Mouse (Mus musculus): ENCODE results near the gene Paqr8.
"Not testable (repeated sequence)": the region's sequence is repeated elsewhere in the genome, so short reads cannot be mapped to it uniquely, and the experiment has no call there.

Gene Paqr8

DNA sequence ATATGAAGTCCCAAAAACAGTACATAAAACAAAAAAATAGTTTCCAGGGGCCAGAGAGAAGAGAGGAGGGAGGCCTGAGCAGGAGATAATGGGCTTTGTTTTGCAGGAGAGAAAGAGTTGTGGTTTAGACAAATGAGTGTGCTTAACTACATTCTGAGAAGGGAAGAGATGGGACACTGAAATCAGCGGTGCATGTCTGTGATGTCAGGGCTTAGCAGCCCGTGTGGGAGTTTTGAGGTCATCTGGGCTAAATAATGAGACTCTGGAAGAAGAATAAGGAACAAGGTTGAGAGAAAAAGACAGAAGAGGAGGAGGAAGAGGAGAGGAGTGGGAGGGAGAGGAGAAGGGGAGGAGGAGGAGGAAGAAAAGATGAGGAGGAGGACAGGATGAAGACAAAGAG is 21.7 kb downstream of the Paqr8 start:
- no peak for DNase-seq (ENCODE audit: low spot score)

DNA sequence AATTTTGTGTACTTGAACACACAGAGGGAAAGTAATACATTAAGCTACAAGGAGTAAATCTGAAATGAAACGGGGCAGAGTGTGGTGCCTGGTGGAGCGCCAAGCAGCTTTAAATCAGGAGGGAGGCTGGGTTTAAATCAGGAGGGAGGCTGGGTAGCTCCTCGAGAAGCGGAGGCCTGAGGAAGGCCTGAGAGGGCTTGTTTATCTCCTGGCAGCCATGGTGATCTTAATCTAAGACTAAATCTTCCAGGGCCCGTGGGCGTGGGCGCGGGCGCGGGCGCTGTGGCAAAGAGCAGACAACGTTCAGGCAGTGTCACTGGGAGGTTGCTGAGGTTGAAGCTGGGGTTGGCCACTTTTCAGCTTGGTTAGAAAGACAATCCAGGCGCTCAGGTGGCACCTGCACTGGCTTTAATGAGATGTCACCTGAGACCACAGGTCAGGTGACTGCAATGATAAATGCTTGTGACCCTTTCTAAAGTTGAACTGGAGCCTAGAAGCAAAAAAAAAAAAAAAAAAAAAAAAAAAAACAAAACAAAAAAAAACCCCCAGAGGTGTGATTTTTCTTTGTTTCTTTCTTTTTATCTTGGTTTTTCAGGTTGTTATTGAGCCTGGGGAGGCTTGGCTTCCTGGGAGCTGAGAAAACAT is 22.2 kb downstream of the Paqr8 start:
- no peak for DNase-seq (ENCODE audit: low spot score)

DNA sequence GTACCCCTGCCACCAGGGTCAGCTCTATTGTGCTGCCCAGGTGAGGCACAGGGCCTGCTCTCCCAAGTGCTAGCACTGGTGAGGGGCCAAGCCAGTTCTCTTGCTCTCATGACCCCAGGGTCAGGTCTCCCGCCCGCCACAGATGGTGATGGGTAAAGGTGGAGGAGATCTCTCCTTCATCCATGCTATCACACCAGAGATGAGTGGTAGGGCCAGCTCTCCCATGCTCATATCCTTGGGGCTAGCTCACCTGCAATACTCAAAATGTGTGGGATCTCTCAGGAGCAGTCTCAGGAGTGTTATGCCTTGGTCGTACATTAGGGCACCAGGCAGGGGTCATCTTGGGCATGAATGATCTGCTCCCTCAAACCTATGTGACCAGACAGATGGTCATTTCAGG is 24.4 kb downstream of the Paqr8 start:
- no peak for DNase-seq (ENCODE audit: low spot score)

DNA sequence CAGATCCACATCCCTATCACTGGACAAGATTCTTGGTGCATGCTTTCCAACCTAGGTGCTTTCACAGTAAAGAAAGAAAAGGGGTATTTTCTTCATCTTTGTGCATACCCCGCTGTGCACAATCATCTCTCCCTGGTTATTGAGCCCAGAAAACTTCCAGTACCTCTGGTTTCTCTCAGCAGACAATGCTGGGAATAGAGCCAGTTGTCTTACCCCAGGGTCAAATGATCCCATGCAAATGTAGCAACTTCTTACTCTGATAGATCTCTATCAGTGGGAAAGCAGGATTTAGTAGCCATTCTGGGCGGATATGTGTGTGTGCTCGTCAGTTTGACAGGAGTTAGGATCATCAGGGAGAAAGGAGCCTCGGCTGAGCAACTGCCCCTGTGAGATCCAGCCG is 25.2 kb downstream of the Paqr8 start:
- DNase-seq (ENCODE audit: low spot score), result no peak

DNA sequence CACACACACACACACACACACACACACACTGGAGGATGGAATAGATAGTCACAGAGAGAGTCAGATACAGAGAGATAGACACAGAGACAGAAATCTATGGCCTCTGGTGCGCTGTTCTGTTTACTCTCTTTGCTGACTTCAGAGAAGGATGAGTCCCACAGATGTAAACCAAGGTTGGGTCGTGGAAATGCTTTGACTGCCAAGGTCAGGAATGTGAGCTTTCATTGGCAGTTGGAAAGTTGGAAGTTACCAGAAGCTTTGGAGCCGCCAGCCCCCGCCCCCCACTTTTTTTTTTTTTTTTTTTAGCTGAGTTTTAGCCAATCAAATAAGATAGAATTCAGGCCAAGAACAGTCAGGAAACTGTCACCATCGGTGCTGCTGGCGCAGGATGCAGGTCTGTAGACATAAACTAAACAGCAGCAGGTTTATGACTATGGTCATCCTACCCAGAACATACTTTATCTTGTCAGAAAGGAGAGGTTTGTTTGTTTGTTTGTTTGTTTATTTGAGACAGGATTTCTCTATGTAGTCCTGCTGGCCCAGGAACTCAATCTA is 27.2 kb downstream of the Paqr8 start:
- DNase-seq (ENCODE audit: low spot score), result no peak

DNA sequence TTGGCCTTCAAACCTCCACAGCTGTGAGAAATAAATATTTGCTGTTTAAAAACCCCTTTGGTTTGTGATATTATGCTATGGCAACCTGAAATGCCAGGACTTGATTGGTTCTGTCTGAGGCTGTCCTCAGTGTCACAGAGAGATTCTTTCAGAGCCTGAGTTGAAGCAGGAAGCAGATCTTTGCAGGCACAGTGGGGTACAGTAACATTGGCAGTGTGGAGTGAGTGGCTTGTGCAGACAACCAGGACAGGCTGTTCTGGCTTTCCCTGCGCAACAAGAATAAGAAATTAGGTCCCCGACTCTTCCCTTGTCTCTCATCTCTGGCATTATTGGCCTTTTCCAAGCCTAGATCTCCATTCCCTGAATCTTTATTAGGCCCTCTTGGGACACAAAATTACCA is 29.3 kb downstream of the Paqr8 start:
- DNase-seq (ENCODE audit: low spot score), result no peak

DNA sequence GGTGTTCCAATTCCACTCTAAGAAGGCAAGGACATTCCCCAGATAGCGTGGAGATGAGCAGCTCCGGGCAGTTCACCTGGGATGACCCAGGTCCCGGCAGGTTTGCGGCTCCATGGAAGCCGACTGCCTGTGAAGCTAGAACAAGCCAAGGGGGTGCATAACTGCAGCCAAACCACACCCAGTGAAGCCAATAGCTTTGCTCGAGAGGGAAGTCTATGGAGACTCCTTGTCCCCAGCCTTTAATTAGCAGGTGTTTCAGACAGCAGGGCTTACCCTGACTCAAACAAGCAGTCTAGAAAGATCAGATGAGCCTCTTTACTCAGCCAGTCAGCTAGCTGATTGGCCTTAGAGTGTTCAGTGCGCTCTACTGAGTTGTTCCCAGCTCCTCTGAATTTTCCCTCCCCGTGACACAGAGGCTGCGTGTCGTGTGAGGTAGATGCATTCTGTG is 30.7 kb downstream of the Paqr8 start:
- no peak for DNase-seq (ENCODE audit: low spot score)

DNA sequence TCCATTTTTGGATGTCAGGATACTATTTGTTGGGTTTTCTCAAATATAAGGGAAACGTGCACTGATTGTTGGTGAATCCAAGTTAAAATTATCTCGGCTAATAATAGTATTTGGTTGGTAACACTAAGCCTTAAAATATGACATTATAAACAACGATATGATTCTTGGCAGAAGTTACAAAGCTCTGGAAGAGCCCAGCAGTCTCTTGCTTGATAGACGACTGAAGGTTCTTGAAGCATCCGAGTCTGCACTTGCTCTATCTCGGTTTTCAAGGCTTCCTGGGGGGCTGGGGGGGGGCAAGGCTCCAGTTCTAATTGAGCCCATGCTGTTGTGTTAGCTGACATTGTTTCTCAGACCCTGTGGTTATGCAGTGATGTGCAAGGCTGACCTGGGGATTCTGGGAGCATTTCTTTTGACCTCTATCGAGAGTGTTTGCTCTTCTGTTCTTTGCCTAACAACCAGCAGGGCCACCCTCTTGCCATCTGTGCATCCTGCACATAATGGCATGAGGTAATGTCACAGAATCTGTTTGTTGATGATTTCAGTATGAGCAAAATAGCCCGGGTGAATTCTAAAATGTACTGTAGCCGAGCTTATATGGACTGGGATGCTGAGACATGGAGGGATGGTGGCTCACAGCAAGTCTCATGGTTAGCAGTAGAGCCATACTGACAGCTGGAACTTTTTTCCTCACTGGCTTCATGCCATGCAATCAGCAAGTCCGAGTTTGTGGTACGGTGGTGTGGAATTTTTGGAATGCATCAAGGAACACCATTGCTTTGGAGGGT is 32.4 kb downstream of the Paqr8 start:
- peak; percentile 49 for DNase-seq (ENCODE audit: low spot score)

DNA sequence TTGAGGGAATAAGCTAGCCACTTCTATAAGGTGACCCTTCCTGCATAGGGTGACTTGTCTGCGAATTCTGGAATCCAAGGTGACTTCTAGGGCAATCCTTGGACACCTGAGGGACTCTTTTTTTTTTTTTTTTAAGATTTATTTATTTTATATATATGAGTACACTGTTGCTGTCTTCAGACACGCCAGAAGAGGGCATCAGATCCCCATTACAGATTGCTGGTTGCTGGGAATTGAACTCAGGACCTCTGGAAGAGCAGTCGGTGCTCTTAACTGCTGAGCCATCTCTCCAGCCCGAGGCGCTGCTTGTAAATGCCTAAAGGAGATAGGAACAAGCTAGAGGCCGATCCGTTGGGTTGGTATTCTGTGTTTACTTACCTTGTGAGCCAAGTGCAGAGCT is 34.9 kb downstream of the Paqr8 start:
- DNase-seq (ENCODE audit: low spot score), result not testable (repeated sequence)

DNA sequence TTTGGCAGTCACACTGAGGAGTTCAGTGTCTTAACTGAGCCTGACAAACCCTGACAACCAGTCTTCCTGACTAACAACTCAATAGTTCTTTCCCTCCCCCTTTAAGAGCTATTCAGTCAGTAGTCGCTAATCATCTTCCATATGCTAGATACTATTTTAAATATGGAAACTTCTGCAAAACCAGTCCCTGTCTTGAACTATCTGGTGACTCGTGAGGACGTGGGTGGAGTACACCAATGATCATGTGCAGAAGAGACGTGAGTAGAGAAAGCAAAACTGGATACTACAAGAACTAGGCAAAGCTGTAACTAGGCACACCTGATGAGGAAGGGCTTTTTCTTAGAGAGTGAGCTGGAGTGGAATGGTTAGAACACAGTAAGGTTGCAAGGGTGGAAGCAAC is 35.5 kb downstream of the Paqr8 start:
- DNase-seq (ENCODE audit: low spot score), result no peak

DNA sequence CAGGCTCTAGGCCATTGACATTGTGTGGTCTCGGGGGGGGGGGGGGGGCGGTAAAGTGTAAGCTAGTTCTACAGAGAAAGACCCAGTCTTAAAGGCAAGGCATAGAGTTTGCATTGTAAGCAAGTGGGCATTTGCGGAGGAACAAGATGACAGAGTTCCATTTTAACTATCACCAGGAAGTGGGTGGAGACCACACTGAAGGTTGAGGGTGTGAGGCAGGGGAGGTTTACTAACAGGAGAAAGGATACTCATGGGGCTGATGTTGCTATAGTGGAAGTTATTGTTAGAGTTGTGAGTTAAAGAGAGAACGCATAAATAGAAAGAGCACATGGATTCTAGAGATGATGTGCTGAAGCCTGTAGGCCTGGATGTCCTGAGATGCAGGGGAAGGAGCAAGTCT is 36.0 kb downstream of the Paqr8 start:
- DNase-seq (ENCODE audit: low spot score), result no peak

DNA sequence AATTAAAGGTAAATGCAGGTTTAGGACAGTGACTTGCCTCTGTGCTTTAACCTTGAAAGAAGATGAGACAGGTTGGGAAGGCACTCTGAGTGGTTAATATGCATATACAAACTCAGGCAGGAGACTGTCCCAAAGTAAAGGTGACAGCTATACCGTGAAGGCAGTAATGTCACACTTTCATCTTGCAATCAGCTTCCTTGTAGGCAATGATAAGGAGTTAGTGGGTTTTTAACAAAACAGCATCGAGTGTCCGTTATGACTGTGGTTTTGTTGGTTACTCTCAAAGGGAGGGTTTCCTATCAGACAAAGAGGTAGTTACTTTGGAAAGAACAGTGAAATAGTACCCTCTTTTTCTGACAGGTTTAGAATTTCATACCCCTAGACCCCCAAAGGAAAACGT is 38.1 kb downstream of the Paqr8 start:
- no peak for DNase-seq (ENCODE audit: low spot score)

DNA sequence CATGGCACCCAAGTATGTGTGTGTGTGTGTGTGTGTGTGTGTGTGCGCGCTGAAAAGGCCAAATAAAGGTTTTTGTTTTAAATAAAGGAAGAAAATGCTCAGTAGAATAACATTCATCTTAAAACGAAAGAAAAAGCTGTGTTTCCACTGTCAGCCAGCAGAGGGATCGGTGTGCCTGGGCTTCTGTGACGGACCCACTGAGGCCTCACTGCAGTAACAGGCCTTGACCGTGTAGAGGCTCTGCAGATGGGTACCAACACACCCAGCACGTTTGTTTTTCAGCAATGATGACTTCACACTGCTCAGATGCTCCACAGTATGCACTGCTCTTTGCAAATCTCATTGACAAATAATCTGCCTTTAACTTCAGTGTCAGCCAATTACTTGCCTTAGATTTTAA is 43.1 kb downstream of the Paqr8 start:
- DNase-seq (ENCODE audit: low spot score), result peak; percentile 81

DNA sequence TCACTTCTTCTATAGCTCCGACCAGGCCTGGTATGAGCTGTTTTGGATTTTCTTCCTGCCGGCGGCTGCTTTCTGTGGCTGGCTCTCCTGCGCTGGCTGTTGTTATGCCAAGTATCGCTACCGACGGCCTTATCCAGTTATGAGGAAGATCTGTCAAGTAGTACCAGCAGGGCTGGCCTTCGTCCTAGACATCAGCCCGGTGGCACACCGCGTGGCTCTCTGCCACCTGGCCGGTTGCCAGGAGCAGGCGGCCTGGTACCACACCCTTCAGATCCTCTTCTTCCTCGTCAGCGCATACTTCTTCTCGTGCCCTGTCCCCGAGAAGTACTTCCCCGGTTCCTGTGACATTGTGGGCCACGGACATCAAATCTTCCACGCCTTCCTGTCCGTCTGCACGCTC is 44.7 kb downstream of the Paqr8 start:
- DNase-seq (ENCODE audit: low spot score), result no peak

DNA sequence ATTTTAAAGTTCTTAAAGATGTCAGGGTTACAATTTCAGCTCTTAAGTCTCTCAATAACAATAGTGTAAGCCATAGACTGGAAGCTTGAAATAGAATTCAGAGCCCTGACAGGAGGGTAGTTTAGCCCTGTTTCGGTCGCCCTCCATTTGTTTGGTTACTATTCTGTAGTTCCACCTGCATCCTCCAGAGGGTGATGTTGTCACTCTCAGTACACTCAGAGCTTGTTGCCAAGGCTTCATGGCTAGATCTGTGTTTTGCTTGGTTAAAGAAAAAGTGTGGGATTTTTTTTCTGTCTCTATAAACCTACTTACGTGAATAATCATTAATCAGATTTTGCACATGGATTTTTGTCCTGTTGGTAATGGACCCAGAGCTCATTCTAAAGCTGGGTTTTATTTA is 48.6 kb downstream of the Paqr8 start:
- DNase-seq (ENCODE audit: low spot score), result peak; percentile 65

DNA sequence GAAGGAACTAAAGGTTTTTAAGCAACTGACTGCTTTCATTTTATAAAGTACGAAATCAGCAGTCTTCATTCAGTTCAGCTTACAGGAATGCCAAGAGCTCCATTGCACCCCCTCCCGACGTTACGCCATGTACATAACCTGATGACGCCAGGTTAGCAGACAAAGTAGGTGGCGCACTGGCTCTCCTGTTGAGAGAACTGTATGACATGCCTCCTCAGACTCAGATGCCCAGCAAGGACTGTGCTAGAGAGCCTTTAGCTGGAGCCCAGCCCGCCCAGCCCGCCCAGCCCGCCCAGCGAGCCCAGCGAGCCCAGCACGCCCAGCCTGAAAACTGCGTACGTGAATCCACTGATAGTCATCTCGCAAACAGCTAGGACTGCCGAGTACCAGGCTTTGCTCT is 49.7 kb downstream of the Paqr8 start:
- DNase-seq (ENCODE audit: low spot score), result no peak

DNA sequence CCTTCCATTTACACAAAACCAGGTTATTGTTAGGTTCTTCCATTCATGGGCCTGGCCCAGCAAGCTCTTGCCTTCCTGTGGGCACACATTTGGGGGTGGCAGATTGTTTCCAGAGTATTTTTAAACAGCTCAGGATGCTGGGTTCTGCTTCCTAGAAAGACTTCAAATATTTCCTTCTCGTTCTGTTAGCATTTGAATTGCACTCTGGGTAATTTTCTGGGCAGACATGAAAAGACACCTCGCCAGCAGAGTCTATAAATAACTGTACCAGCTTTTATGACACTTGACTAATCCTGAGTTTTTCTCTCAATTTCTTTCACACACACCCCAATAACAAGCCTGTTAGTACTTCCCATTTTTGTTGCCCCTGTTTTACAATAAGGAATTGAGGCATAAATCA is 50.9 kb downstream of the Paqr8 start:
- no peak for DNase-seq (ENCODE audit: low spot score)

DNA sequence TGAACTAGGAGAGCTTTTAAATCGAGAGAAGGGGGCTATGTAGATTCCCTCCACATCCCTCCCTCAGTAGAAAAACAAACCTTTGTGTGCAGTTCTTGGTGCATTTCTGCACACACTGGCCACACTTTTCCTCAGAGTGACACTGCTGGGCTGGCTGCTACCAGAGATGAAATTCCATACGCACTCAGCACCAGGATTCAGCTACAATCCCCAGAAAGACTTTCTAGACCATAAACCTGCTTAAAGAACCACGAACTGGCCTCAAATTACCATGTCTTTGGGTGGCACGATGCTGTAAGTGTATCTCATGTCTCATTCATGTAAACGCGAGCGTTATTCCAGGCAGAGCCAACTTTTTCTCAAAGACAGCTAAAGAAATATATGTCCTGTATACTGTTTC is 51.5 kb downstream of the Paqr8 start:
- no peak for DNase-seq (ENCODE audit: low spot score)

DNA sequence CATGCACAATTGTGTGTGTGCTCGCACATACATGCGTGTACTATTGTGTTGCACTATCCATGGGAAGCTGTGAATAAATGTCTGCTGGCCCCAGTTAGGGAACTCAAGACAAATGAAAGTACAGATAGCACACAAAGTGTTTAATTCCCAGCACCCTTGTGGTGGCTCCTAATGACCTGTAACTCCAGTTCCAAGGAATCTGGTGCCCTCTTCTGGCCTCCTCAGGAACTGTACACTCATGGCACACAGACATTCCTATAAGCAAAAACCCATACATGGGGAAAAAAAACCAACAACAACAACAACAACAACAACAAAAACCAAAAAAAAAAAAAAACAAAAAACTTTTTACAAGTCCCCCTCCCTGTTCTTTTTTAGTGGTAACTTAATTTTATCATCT is 52.6 kb downstream of the Paqr8 start:
- no peak for DNase-seq (ENCODE audit: low spot score)

DNA sequence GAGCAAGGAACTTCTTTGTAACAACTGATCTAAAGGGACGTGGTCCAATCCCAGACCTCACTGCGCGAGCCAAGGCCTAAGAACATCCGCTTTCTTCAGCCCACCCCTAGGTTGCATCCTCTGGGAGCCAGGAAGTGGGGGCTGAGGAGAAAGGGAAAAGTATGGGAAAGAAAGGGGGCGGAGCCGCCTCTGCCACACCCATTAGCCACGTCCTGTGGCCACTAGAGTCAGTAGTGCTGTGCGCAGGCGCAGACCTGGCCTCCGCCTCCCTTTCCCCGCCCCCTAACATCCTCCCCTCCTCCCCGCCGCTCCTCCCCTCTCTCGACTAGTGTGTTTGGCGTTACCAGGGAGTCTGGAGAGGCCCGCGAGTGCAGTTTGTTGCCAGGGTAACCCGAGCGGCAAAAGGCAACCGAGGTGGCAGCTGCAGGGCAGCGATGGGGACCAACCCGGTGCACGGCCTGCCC is 60.9 kb downstream of the Paqr8 start, which contains the start of gene Efhc1:
Efhc1 (plus strand) TSS at position 327 of the 464 bp plus-strand sequence.
- DNase-seq (ENCODE audit: low spot score), result peak; percentile 94

DNA sequence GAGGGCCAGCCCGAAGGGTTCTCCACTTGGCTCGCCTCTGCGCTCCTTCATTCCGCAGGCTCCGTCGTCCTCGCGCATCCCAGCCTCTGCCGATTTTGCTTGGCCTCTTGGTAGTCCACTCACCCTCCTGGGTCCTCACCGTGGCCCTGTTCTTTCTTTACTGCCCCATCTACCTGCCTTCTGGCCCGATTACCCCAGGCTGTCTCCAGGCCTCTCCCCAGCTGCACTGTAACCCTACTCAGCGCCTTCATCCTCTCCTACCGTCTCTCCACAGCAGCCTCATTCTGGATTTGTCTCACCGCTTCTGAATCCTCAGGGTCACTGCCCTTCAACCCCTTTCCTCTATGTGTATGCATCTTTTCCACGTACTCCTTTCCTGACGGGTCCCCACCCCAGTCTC is 61.4 kb downstream of the Paqr8 start:
- DNase-seq (ENCODE audit: low spot score), result no peak

DNA sequence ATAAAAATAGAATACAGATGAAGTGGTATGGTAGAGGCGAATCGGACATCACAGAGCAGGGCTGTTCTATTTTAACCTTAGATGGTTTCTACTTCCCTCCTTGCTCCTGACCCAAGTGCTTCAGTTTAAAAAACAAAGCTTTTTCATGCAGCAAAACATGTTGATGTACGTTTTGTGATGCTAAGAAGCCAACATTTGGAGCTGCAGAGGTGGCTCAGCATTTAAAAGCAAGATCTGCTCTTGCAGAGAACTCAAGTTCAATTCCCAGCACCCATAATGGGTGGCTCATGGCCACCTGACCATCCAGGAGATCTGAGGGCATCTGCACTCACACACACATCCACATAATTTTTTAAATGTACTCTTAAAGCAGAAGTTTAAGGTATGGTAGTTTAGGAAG is 64.5 kb downstream of the Paqr8 start:
- no peak for DNase-seq (ENCODE audit: low spot score)

DNA sequence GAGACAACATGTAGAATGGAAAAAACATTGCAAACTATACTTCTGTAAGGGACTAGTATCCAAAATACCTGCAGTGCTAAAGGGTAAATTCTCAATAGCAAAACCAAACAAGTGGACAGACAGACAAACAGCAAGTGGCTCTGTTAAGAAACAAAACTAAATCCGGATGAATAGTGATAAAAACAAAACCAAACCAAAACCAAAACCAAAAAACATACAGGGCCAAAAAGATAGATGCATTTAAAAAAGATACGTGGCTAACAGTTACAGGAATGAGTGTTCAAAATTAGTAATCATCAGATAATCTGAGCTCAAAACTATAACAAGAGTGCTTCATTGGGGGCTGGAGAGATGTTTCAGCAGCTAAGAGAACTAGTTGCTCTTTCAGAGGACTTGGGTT is 79.2 kb downstream of the Paqr8 start:
- DNase-seq (ENCODE audit: low spot score), result no peak
